Mouse (Mus musculus): ENCODE data around the gene Svep1.

DNA sequence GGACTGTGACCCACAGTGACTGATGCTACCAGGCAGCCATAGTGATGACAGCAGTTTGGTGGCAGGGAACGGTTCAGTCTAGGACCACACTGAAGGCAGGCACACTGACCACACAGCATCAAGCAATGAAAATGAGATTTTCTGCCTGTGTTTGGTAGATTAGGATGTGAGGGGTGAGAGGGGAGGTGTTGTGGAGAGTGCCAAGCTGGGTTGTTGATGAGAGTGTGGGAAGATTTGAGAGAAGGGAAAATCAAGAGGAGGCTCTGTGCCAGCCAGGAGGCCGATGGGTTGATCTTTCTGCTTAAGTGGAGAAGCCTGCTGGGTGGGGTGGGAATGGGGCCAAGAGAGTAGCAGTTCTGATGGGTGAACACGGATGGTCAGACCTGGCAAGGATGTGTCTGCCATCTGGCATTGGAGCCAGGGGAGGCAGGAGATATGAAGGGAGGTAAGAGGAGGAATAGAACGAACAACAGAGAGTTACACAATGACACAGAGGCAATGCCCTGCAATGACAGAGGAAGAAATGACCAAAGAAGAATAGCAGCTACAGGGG, 32.1 kb downstream of the Svep1 start:
- TF ChIP-seq CTCF (IDR thresholded peaks at IDR 0.05; ENCODE audit: control insufficient read depth, insufficient read depth, insufficient read length) (no peak), MAX (IDR thresholded peaks at IDR 0.05) (no peak), USF1 (IDR thresholded peaks at IDR 0.05; ENCODE audit: low read depth) (no peak), CEBPB (IDR thresholded peaks at IDR 0.05; ENCODE audit: low read depth) (no peak), MYOD1 (IDR thresholded peaks at IDR 0.05; ENCODE audit: control insufficient read depth, insufficient read length, low read depth) (no peak), MYOG (IDR thresholded peaks at IDR 0.05; ENCODE audit: control insufficient read depth, extremely low read depth, insufficient read length) (no peak)
